Mouse (Mus musculus) lung, postnatal 0 days (tissue): ENCODE data around the gene Cipc. TPM values are rescaled to one million over a fixed set of nuclear protein-coding genes. Genes with fewer than 3 reads are reported as not detected.

Experiments used
- ATAC-seq: fragments of 200-750 bp; cut with Nextera tagmentation; 2 replicates; pipeline ENCODE4 v1.8.0; 2017; ENCODE audit warnings: moderate library complexity
- DNase-seq: peaks from one replicate; pipeline ENCODE4 v3.0.0-alpha.2; 2016; ENCODE audit warnings: low spot score
- H3K27ac ChIP-seq: fragments of 300-500 bp; sonication (generic); 2 replicates; pipeline ENCODE4 v1.5.1; 2014; ENCODE audit warnings: antibody characterized with exemption, mild to moderate bottlenecking, low read length, mixed read lengths
- H3K27me3 ChIP-seq: fragments of 300-500 bp; sonication (generic); replicated peaks from 2 replicates; pipeline ENCODE4 v1.6.1; 2014; ENCODE audit warnings: low read length, mixed read lengths; ENCODE audit not compliant: insufficient read depth
- H3K36me3 ChIP-seq: fragments of 300-500 bp; sonication (generic); 2 replicates; pipeline ENCODE4 v1.6.1; 2014; ENCODE audit warnings: low read length, mixed read lengths; ENCODE audit not compliant: insufficient read depth
- H3K4me1 ChIP-seq: fragments of 300-500 bp; sonication (generic); 2 replicates; pipeline ENCODE4 v1.6.1; 2014; ENCODE audit warnings: antibody characterized with exemption, low read depth, low read length, mixed read lengths; ENCODE audit not compliant: insufficient read depth
- H3K4me2 ChIP-seq: fragments of 300-500 bp; sonication (generic); replicated peaks from 2 replicates; pipeline ENCODE4 v1.6.1; 2014; ENCODE audit warnings: low read depth, mild to moderate bottlenecking, low read length, moderate library complexity, mixed read lengths
- H3K4me3 ChIP-seq: fragments of 300-500 bp; sonication (generic); 2 replicates; pipeline ENCODE4 v1.5.1; 2014; ENCODE audit warnings: low read depth, low read length
- H3K9ac ChIP-seq: fragments of 300-500 bp; sonication (generic); replicated peaks from 2 replicates; pipeline ENCODE4 v1.6.1; 2014; ENCODE audit warnings: low read depth, mild to moderate bottlenecking
- H3K9me3 ChIP-seq: fragments of 300-500 bp; sonication (generic); 2 replicates; pipeline ENCODE4 v1.6.1; 2016; ENCODE audit warnings: low read length, mixed read lengths
- CTCF ChIP-seq: IDR thresholded peaks from 2 replicates; pipeline ENCODE4 v1.5.1; 2016; ENCODE audit warnings: antibody characterized with exemption, mild to moderate bottlenecking
- EP300 ChIP-seq: IDR thresholded peaks from 2 replicates; pipeline ENCODE4 v1.6.1; 2016; ENCODE audit warnings: antibody characterized with exemption, mild to moderate bottlenecking, control low read depth
- WGBS: fragments of 180-500 bp; shearing (Covaris S2); extraction: QIAGEN DNeasy Blood & Tissue Kit; methylation state at CpG from one replicate; pipeline ENCODE4 v1.1.7; 2014; 5-methylcytosine and 5-hydroxymethylcytosine counted together
- polyA plus RNA-seq: library from polyadenylated mRNA; unstranded; fragments of >200 nt; fragmentation: Nextera tagmentation; extraction: Ambion mirVana; gene quantifications from 2 replicates; pipeline ENCODE4 v1.2.1, GENCODE M21; 2015

The Cipc gene
- polyA plus RNA-seq, 1 experiment from 2014 or later, result 12.5 TPM

DNA sequence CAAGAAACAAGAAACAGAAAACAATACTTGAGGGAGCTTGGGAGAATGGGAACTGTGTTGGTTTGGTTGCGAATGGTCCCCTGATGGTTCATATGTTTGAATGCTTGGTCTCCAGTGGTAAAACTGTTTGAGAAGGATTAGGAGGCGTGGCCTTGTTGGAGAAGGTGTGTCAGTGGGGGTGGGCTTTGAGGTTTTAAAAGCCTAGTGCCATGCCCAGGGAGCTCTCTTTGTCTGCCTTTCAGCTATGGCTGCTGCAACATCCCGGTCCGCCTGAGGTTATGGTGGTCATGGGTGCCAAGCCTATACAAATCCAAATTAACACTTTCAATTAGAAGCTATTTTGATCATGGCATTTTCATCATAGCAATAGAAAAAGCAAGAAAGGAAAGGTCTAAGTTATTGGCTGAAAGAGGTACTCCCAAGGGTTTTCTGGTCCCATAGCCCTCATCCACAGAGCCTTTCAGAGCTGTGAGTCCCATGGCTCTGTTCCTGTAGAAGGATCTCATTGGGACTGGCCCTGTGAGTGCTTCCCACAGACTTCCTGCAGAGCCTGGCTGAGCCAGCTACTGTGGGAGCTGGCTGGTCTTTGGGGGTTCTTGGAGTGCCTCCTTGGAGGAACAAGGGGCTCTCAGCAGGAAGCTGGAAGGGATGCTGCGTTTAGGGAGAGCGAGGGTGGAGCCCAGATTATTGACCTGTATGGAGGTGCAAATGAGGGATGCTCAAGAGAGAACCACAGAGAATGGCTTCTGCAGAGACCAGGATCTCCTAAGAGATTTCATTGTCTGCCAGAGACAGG, 15.7 kb upstream of the Cipc start:
- H3K36me3 ChIP-seq, result no peaks in the 10 kb centered on the region
- TF ChIP-seq CTCF (no peak), EP300 (no peak)
- H3K9ac ChIP-seq, result no peak overlapping the region
- ATAC-seq (no peak), DNase-seq (no peak)
- H3K27me3 ChIP-seq, result no peaks in the 10 kb centered on the region
- H3K27ac ChIP-seq, result peak overlapping the region; percentile 64
- no peak overlapping the region for H3K4me3 ChIP-seq
- H3K4me2 ChIP-seq, result no peak overlapping the region
- WGBS, result 86% methylated on average over 6 of the region's 6 CpGs
- peaks cover 15% of the 10 kb centered on the region for H3K4me1 ChIP-seq
- H3K9me3 ChIP-seq, result no peaks in the 10 kb centered on the region

DNA sequence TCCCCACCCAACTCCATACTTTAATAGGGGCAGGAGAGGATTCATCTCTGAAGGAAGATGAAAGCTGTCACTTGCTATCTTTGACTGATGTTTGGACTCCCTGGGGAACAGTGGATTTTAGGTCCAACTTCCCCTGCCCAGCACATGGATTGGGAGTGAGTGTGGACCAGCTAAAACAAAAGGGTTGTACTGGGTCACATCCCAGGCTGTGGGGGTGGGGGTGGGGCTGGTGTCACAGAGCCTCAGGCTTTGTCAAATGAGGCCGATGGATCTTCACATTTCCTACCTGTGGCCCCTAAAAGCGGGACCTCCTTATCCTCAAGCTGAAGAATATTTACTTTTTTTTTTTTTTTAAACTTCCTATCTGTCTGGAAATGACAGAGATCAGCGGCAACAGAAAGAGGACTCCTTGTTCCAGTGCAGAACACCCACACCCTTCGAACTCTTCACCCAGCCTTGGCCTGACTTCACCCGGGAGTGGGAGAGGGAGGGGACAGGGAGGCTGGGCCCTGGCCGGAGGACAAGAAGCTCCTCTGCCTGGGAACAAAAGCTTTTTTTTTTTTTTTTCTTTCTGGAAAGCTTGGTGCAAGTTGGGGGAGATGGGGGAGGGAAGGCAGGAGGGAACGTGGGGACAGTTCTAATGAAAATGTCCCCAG, 14.8 kb upstream of the Cipc start:
- H3K4me2 ChIP-seq, result no peak overlapping the region
- WGBS, result 7% methylated on average over 7 of the region's 7 CpGs
- no peaks in the 10 kb centered on the region for H3K27me3 ChIP-seq
- DNase-seq (peak; percentile 94), ATAC-seq (peak; percentile 92)
- no peak overlapping the region for H3K4me3 ChIP-seq
- TF ChIP-seq CTCF, result no peak
- peak; percentile 99 for TF ChIP-seq EP300
- no peaks in the 10 kb centered on the region for H3K36me3 ChIP-seq
- H3K9ac ChIP-seq, result no peak overlapping the region
- H3K4me1 ChIP-seq, result peaks cover 15% of the 10 kb centered on the region
- H3K27ac ChIP-seq, result peak overlapping the region; percentile 64
- no peaks in the 10 kb centered on the region for H3K9me3 ChIP-seq

DNA sequence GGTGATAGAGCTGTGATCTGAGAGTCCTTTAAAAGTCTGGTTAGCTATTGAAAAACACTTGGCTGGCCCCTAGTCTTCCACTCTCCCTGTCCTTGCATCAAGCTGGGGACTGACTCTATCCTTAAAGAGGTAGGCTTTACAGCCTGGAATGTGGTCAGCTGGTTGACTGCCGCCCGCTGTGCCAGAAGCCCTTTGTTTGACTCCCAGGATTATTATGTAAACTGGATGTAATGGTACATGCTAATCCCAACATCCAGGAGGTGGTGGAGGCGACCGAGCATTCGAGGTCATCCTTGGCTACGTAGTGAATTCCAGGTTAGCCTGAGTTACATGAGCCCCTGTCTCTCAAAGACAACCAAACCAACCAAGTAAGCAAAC, 14.3 kb upstream of the Cipc start:
- TF ChIP-seq EP300, result no peak
- no peak for TF ChIP-seq CTCF
- 29% methylated on average over 6 of the region's 6 CpGs for WGBS
- Histone ChIP-seq H3K27me3 (no peaks in the 10 kb centered on the region), H3K4me3 (no peak overlapping the region), H3K27ac (peak overlapping the region; percentile 58), H3K36me3 (no peaks in the 10 kb centered on the region), H3K4me1 (peaks cover 15% of the 10 kb centered on the region), H3K9ac (no peak overlapping the region), H3K9me3 (no peaks in the 10 kb centered on the region), H3K4me2 (no peak overlapping the region)
- ATAC-seq (peak; percentile 82), DNase-seq (peak; percentile 89)

DNA sequence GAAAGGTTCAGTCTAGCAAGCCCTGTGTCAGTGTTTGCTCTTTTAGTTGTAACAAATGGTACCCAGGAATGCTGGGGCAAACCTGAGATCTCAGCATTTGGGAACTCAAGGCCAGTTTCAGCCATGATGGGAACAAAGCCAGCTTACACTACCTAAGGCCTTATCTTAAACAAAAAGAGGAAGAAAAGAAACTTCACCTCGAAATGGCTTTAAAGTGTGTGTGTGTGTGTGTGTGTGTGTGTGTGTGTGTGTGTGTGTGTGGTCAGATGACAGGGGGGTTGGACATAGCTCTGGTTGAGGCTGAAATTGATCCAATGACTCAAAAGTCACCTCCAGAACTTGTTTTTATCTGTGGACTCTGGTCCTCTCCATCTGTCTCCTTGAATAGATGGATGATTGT, 12.1 kb upstream of the Cipc start:
- 29% methylated on average over 1 of the region's 1 CpGs for WGBS
- ATAC-seq, result no peak
- H3K4me1 ChIP-seq, result peaks cover 15% of the 10 kb centered on the region
- H3K27ac ChIP-seq, result no peak overlapping the region
- no peak overlapping the region for H3K4me3 ChIP-seq
- no peaks in the 10 kb centered on the region for H3K27me3 ChIP-seq
- no peaks in the 10 kb centered on the region for H3K9me3 ChIP-seq
- no peak overlapping the region for H3K9ac ChIP-seq
- H3K4me2 ChIP-seq, result no peak overlapping the region
- no peaks in the 10 kb centered on the region for H3K36me3 ChIP-seq
- no peak for DNase-seq
- no peak for TF ChIP-seq CTCF
- TF ChIP-seq EP300, result no peak

DNA sequence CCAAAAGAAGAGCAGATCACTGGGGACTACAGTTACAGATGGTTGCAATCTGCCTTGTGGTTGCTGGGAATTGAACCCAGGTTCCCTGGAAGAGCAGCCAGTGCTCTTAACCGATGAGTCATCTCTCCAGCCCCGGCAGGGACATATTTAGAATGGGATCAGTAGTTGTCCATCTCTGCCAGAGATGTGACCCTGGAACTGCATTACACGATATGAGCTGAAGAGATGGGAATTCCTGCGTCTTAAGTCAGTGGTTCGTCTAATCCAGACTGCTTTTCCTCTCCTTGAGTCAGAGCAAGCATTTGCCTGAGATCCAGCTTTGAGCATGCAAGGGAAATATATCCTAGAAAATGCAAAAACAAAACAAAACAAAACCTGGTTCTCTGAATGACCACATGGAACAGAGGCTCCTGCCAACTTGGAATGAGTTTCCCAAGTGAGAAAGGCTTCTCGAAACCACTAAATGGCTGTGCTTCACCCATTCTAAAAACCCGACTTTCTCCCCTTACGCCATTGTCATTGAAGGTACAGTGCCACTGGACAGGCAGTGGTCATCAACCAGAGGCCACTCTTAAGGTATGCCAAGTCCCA, 11.1 kb upstream of the Cipc start:
- Histone ChIP-seq H3K4me3 (no peak overlapping the region), H3K9me3 (no peaks in the 10 kb centered on the region), H3K27ac (no peak overlapping the region), H3K4me2 (no peak overlapping the region), H3K9ac (no peak overlapping the region), H3K36me3 (no peaks in the 10 kb centered on the region), H3K4me1 (peaks cover 15% of the 10 kb centered on the region), H3K27me3 (no peaks in the 10 kb centered on the region)
- ATAC-seq (no peak), DNase-seq (no peak)
- 75% methylated on average over 8 of the region's 8 CpGs for WGBS
- TF ChIP-seq EP300 (no peak), CTCF (no peak)

DNA sequence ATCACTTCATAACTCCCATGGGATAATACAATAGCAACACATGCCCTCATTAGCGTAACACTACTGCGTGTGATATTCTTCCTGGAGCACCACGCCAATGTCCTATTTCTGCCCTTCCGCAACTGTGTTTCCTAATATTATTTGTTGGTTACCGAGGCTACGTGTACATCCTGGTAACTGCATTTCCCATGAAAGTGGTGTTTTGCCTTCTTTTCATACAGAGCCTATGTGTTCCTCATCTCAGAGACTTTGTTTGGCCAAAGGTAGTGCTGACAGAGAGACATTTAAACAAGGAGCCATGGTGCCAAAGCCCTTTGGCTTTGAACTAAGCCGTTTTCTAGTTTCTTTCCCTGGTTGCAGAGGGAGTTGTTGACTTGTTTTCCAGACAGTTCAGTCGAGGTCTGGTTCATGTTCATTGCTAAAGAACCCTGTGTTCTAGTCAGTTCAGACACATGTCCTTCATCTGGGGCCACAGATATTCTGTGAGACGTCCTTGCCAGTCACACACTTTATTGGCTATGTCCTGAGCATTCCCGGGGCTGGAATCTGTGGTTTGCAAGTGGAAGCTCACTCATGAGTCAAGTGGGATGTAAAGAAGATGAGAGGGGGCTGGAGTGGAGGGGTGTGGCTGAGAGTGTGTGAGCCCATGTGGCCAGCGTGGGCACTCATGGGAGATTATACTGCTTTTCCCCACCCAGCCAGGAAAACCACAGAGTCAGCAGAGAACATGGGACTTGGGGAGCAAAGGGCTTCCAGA, 10.1 kb upstream of the Cipc start:
- no peaks in the 10 kb centered on the region for H3K27me3 ChIP-seq
- TF ChIP-seq EP300 (peak; percentile 83), CTCF (no peak)
- no peaks in the 10 kb centered on the region for H3K36me3 ChIP-seq
- no peak overlapping the region for H3K27ac ChIP-seq
- WGBS, result 59% methylated on average over 11 of the region's 11 CpGs
- no peak overlapping the region for H3K4me3 ChIP-seq
- peak; percentile 75 for DNase-seq
- peak; percentile 50 for ATAC-seq
- H3K9ac ChIP-seq, result no peak overlapping the region
- H3K4me2 ChIP-seq, result no peak overlapping the region
- no peaks in the 10 kb centered on the region for H3K9me3 ChIP-seq
- peaks cover 9% of the 10 kb centered on the region for H3K4me1 ChIP-seq
